Comparison of ENCODE assay signal across 25 mouse cellular contexts in genomic region chr1:144202939-144203338, GRCm38 (mm10). TPM values are rescaled to one million over a fixed set of nuclear protein-coding genes. Genes with fewer than 3 reads are reported as not detected.
DNase-seq lines count a peak whose midpoint lies in the region; ATAC-seq lines count a peak whose summit lies in the region.
"Had no signal": no experiment of that assay in that cellular context is flagged by ENCODE, and none has a peak within 500 bp of the region (broad histone marks: within the 10 kb centered on the region; RNA-seq: fewer than 3 reads in every experiment).

No protein-coding gene starts in this region.

- no peaks in the 10 kb centered on the region for H3K27me3 ChIP-seq in midbrain, embryonic 13.5 days
- H3K27me3 ChIP-seq: embryonic facial prominence, embryonic 15.5 days; kidney, embryonic 15.5 days; megakaryocyte, embryonic 14.5 days; midbrain, embryonic 15.5 days had no signal

- peak; percentile 54 to 63 for ATAC-seq in hematopoietic stem cell, adult 5-6 weeks (replicated peaks in 1 of 2; ENCODE audit: insufficient read depth in 1 of 2, low FRiP score in 2 of 2, low TSS enrichment in 1 of 2, low read depth in 1 of 2, poor library complexity in 2 of 2, severe bottlenecking in 2 of 2)
- no peak for ATAC-seq in midbrain, embryonic 13.5 days
- ATAC-seq: forebrain, postnatal 0 days; intestine, postnatal 0 days; lung, postnatal 0 days; midbrain, embryonic 15.5 days had no signal

- no peaks in the 10 kb centered on the region for H3K9me3 ChIP-seq in midbrain, embryonic 13.5 days
- H3K9me3 ChIP-seq: embryonic facial prominence, embryonic 15.5 days; forebrain, embryonic 10.5 days; kidney, embryonic 15.5 days; megakaryocyte, embryonic 14.5 days; midbrain, embryonic 15.5 days had no signal

- 95% methylated on average over 4 of the region's 4 CpGs for WGBS in midbrain, embryonic 13.5 days

- no peak overlapping the region for H3K9ac ChIP-seq in midbrain, embryonic 13.5 days (replicated peaks)
- H3K9ac ChIP-seq: embryonic facial prominence, embryonic 15.5 days; forebrain, postnatal 0 days; hindbrain, embryonic 14.5 days; kidney, embryonic 15.5 days; liver, embryonic 14.5 days; midbrain, embryonic 15.5 days had no signal

- peak; percentile 33 to 42 for DNase-seq in B cell, adult 2 months
- peak; percentile 45 for DNase-seq in NIH3T3 (ENCODE audit: low read depth)
- DNase-seq in natural killer cell, adult 2 months (ENCODE audit: low spot score in 2 of 2): peak; percentile 45 to 50
- no peak for DNase-seq in embryo, embryonic 10.5 days (ENCODE audit: low spot score)
- no peak for DNase-seq in left cerebral cortex, postnatal 10 days (ENCODE audit: extremely low spot score in 1 of 2, low spot score in 2 of 2)
- DNase-seq: adrenal gland, adult 8-10 months; cerebellum, adult 9-11 months; forebrain, postnatal 0 days; heart, postnatal 10 days; right cerebral cortex, postnatal 4 days; thymus, postnatal 4 days had no signal

- no peaks in the 10 kb centered on the region for H3K36me3 ChIP-seq in midbrain, embryonic 13.5 days
- H3K36me3 ChIP-seq: embryonic facial prominence, embryonic 15.5 days; forebrain, embryonic 10.5 days; kidney, embryonic 15.5 days; midbrain, embryonic 15.5 days had no signal

- no peaks in the 10 kb centered on the region for H3K4me1 ChIP-seq in midbrain, embryonic 13.5 days (replicated peaks)
- H3K4me1 ChIP-seq: embryonic facial prominence, embryonic 15.5 days; forebrain, embryonic 10.5 days; kidney, embryonic 15.5 days; midbrain, embryonic 15.5 days had no signal

- no peak overlapping the region for H3K4me3 ChIP-seq in midbrain, embryonic 13.5 days (replicated peaks)
- H3K4me3 ChIP-seq: embryonic facial prominence, embryonic 15.5 days; forebrain, embryonic 10.5 days; kidney, embryonic 15.5 days; megakaryocyte, embryonic 14.5 days; midbrain, embryonic 15.5 days had no signal

- intact Hi-C loops in left cerebral cortex, postnatal 10 days (cut with DNase I): no loop called here

- no peak overlapping the region for H3K4me2 ChIP-seq in midbrain, embryonic 13.5 days (replicated peaks)
- H3K4me2 ChIP-seq: embryonic facial prominence, embryonic 15.5 days; heart, embryonic 11.5 days; hindbrain, embryonic 14.5 days; kidney, embryonic 15.5 days; midbrain, embryonic 15.5 days had no signal

- no peak overlapping the region for H3K27ac ChIP-seq in midbrain, embryonic 13.5 days
- H3K27ac ChIP-seq: embryonic facial prominence, embryonic 15.5 days; forebrain, embryonic 10.5 days; hindbrain, embryonic 14.5 days; kidney, embryonic 15.5 days; liver, embryonic 14.5 days; midbrain, embryonic 15.5 days had no signal

RNA-seq across cellular contexts. Expression of gene Rgs13, which starts 25.8 kb away (rescaled TPM):
- not detected in 2 replicates for total RNA-seq in hematopoietic stem cell, adult 5-6 weeks (2017)
- total RNA-seq in left cerebral cortex, postnatal 10 days (2021): 1 to 10 TPM; 2.7 to 2.9 TPM
- 2.4 and 3.5 TPM in 2 replicates for polyA plus RNA-seq in midbrain, embryonic 13.5 days (2015; fragmentation: Nextera tagmentation; extraction: Ambion mirVana)
- total RNA-seq: adrenal gland, adult 8-10 months; heart, postnatal 10 days had no signal
- polyA plus RNA-seq: heart, embryonic 11.5 days; kidney, embryonic 15.5 days; liver, embryonic 14.5 days; lung, postnatal 0 days had no signal

RNA-seq across cellular contexts. Expression of gene Rgs1, which starts 46.1 kb away (rescaled TPM):
- total RNA-seq in hematopoietic stem cell, adult 5-6 weeks (2017): 1,415 and 1,523 TPM in 2 replicates
- under 1 TPM; 0.34 to 0.69 TPM for total RNA-seq in left cerebral cortex, postnatal 10 days (2021)
- not detected in 2 replicates for polyA plus RNA-seq in midbrain, embryonic 13.5 days (2015; fragmentation: Nextera tagmentation; extraction: Ambion mirVana)
- total RNA-seq: forebrain, postnatal 0 days; gastrocnemius, postnatal 4 days; heart, postnatal 10 days had no signal
- polyA plus RNA-seq: brain, embryonic 14.5 days; forebrain, embryonic 10.5 days; forebrain, postnatal 0 days; heart, embryonic 11.5 days; hindbrain, embryonic 14.5 days; kidney, embryonic 15.5 days; midbrain, embryonic 15.5 days had no signal

Comparison
In these comparisons a context has a peak if more than half of its experiments do, and no peak if none do; other contexts are left out.
1. DNase-seq: peak in B cell, adult 2 months (2 of 2), NIH3T3 (single experiment) and natural killer cell, adult 2 months (2 of 2); none in embryo, embryonic 10.5 days (single experiment) and left cerebral cortex, postnatal 10 days (0 of 2).
2. RNA of gene Rgs1, which starts 46.1 kb away (total RNA-seq): 1,415 to 1,523 TPM in hematopoietic stem cell, adult 5-6 weeks; 0.34 to 0.69 TPM in left cerebral cortex, postnatal 10 days; every median in the first group is over 100 times any median in the second.